ENCODE assay signal across 33 mouse cellular contexts in the genomic region with DNA sequence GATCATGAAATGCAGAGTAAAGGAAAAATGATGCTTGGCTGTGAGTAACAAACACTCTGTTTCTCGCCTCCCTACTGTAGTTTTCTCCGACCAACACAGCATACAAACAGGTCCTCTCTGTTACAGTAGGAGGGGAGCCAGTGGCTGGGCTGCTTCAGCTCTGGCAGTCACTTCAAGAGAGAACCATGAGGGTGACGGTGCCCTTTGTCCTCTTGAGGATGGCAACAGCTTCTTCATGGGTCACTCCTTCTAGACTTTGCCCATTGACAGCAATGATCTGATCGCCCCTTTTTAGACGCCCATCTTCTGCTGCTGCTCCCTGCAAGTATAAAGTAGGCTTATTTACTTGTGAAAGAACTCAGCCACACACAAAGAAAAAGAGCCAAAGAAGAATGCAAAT.
DNase-seq lines count a peak whose midpoint lies in the region; ATAC-seq and TF ChIP-seq lines count a peak whose summit lies in the region.
"Had no signal": no experiment of that assay in that cellular context is flagged by ENCODE, and none has a peak within 500 bp of the region (broad histone marks: within the 10 kb centered on the region; RNA-seq: fewer than 3 reads in every experiment).

No protein-coding gene starts in this region.

- WGBS in kidney, adult 2 months: 67% methylated on average over 5 of the region's 5 CpGs
- WGBS in kidney, embryonic 16.5 days: 94% methylated on average over 5 of the region's 5 CpGs

- TF ChIP-seq CTCF in kidney, adult 2 months (conservative IDR thresholded peaks at IDR 0.05; ENCODE audit: insufficient read depth, insufficient read length, low read depth, low read length): no peak

- H3K36me3 ChIP-seq in kidney, adult 2 months (ENCODE audit: control insufficient read depth, insufficient read depth, low read length): no peaks in the 10 kb centered on the region
- peaks cover 25% of the 10 kb centered on the region for H3K36me3 ChIP-seq in kidney, embryonic 16.5 days (ENCODE audit: insufficient read depth, low read length)
- H3K36me3 ChIP-seq: G1E; liver, embryonic 15.5 days; neural tube, embryonic 15.5 days had no signal

- H3K4me1 ChIP-seq in kidney, adult 2 months (ENCODE audit: control insufficient read depth, insufficient read depth, low read length): peaks cover 14% of the 10 kb centered on the region; the same call in 1 of the 2 replicates
- H3K4me1 ChIP-seq in kidney, embryonic 16.5 days (ENCODE audit: insufficient read depth, low read length): no peaks in the 10 kb centered on the region
- H3K4me1 ChIP-seq: embryonic facial prominence, embryonic 12.5 days; heart, embryonic 13.5 days; hindbrain, embryonic 15.5 days; limb, embryonic 15.5 days; liver, embryonic 15.5 days; neural tube, embryonic 15.5 days; stomach, embryonic 15.5 days had no signal

- no peaks in the 10 kb centered on the region for H3K27me3 ChIP-seq in kidney, adult 2 months (replicated peaks; ENCODE audit: control insufficient read depth, insufficient read depth, low read length)
- H3K27me3 ChIP-seq in kidney, embryonic 16.5 days (ENCODE audit: insufficient read depth, low read length): no peaks in the 10 kb centered on the region
- H3K27me3 ChIP-seq: CH12.LX; embryonic facial prominence, embryonic 12.5 days; heart, embryonic 13.5 days; hindbrain, embryonic 15.5 days; limb, embryonic 15.5 days; liver, embryonic 15.5 days; neural tube, embryonic 15.5 days; Patski; stomach, embryonic 15.5 days had no signal

- H3K4me2 ChIP-seq in kidney, embryonic 16.5 days (replicated peaks; ENCODE audit: low read depth, low read length): no peak overlapping the region
- H3K4me2 ChIP-seq: embryonic facial prominence, embryonic 12.5 days; heart, embryonic 13.5 days; hindbrain, embryonic 15.5 days; limb, embryonic 15.5 days; liver, embryonic 15.5 days; midbrain, embryonic 11.5 days; neural tube, embryonic 15.5 days; stomach, embryonic 15.5 days had no signal

- H3K27ac ChIP-seq in kidney, adult 2 months (ENCODE audit: insufficient read depth, low read depth, low read length): peak overlapping the region; percentile 76
- no peak overlapping the region for H3K27ac ChIP-seq in kidney, embryonic 16.5 days (ENCODE audit: low read length)
- H3K27ac ChIP-seq: embryonic facial prominence, embryonic 12.5 days; heart, adult 2 months; heart, embryonic 13.5 days; hindbrain, embryonic 15.5 days; limb, embryonic 15.5 days; liver, embryonic 15.5 days; macrophage; neural tube, embryonic 15.5 days; stomach, embryonic 15.5 days had no signal

- no peak overlapping the region for H3K4me3 ChIP-seq in kidney, adult 2 months (ENCODE audit: insufficient read depth, low read depth, low read length)
- H3K4me3 ChIP-seq in kidney, embryonic 16.5 days (ENCODE audit: low read length): no peak overlapping the region
- H3K4me3 ChIP-seq: embryonic facial prominence, embryonic 12.5 days; heart, adult 2 months; heart, embryonic 13.5 days; hindbrain, embryonic 15.5 days; limb, embryonic 15.5 days; liver, embryonic 15.5 days; neural tube, embryonic 15.5 days; stomach, embryonic 15.5 days had no signal

- intact Hi-C loops in heart, postnatal 36 days (cut with DNase I): no loop called here

- no peak for ATAC-seq in kidney, embryonic 16.5 days (ENCODE audit: low FRiP score, low TSS enrichment)
- ATAC-seq: forebrain, embryonic 14.5 days; intestine, postnatal 0 days; Patski had no signal

- DNase-seq in heart, adult 11 months: peak; percentile 76
- no peak for DNase-seq in heart, postnatal 36 days
- peak; percentile 91 for DNase-seq in kidney, adult 2 months
- peak; percentile 91 for DNase-seq in kidney, adult 9 months
- peak; percentile 68 to 85 for DNase-seq in kidney, postnatal 25 days
- DNase-seq in left cerebral cortex, adult 18-20 months (ENCODE audit: low spot score in 2 of 2): no peak
- DNase-seq: adrenal gland, adult 2 months; B cell, adult 2 months; cerebellum, adult 11 months; cerebellum, adult 9-11 months; gastrocnemius, postnatal 14 days; heart, adult 2 months; heart, postnatal 14 days; layer of hippocampus, adult 9-11 months; left cerebral cortex, postnatal 4 days; right cerebral cortex, adult 18-20 months; right cerebral cortex, postnatal 4 days; thymus, postnatal 25 days had no signal

- no peak overlapping the region for H3K9ac ChIP-seq in kidney, embryonic 16.5 days (replicated peaks; ENCODE audit: low read length)
- H3K9ac ChIP-seq: embryonic facial prominence, embryonic 12.5 days; heart, embryonic 13.5 days; hindbrain, embryonic 15.5 days; limb, embryonic 15.5 days; liver, embryonic 15.5 days; neural tube, embryonic 15.5 days; stomach, embryonic 15.5 days had no signal

- TF ChIP-seq POLR2A in kidney, adult 2 months (IDR thresholded peaks at IDR 0.05; ENCODE audit: low read depth, low read length): no peak

- H3K9me3 ChIP-seq in kidney, embryonic 16.5 days (ENCODE audit: low read length): no peaks in the 10 kb centered on the region; the same call in 1 of the 2 replicates
- H3K9me3 ChIP-seq: embryonic facial prominence, embryonic 12.5 days; heart, embryonic 13.5 days; hindbrain, embryonic 15.5 days; limb, embryonic 15.5 days; liver, embryonic 15.5 days; neural tube, embryonic 15.5 days; stomach, embryonic 15.5 days had no signal

Comparison
In these comparisons a context has a peak if more than half of its experiments do, and no peak if none do; other contexts are left out.
1. DNase-seq: peak in heart, adult 11 months (single experiment), kidney, adult 2 months (single experiment), kidney, adult 9 months (single experiment) and kidney, postnatal 25 days (2 of 2); none in heart, postnatal 36 days (0 of 2) and left cerebral cortex, adult 18-20 months (0 of 2).